Mouse (Mus musculus) hindbrain, postnatal 0 days (tissue): ENCODE data around the gene Prickle1. TPM values are rescaled to one million over a fixed set of nuclear protein-coding genes. Genes with fewer than 3 reads are reported as not detected.

Source experiments
- ATAC-seq: fragments of 200-750 bp; cut with Nextera tagmentation; 2 replicates; pipeline ENCODE4 v1.8.0; 2017; ENCODE audit warnings: mild to moderate bottlenecking, moderate TSS enrichment, moderate library complexity
- DNase-seq: peaks from one replicate; pipeline ENCODE4 v3.0.0-alpha.2; 2015; ENCODE audit warnings: low spot score
- H3K27ac ChIP-seq: fragments of 300-500 bp; sonication (generic); 2 replicates; pipeline ENCODE4 v1.5.1; 2014; ENCODE audit warnings: mild to moderate bottlenecking
- H3K27me3 ChIP-seq: fragments of 300-500 bp; sonication (generic); 2 replicates; pipeline ENCODE4 v1.6.1; 2014; ENCODE audit warnings: low read length, mixed read lengths; ENCODE audit not compliant: insufficient read depth
- H3K36me3 ChIP-seq: fragments of 300-500 bp; sonication (generic); 2 replicates; pipeline ENCODE4 v1.6.1; 2014; ENCODE audit warnings: low read length, mixed read lengths; ENCODE audit not compliant: insufficient read depth
- H3K4me1 ChIP-seq: fragments of 300-500 bp; sonication (generic); 2 replicates; pipeline ENCODE4 v1.6.1; 2014; ENCODE audit warnings: antibody characterized with exemption, low read length, mixed read lengths; ENCODE audit not compliant: insufficient read depth
- H3K4me2 ChIP-seq: fragments of 300-500 bp; sonication (generic); 2 replicates; pipeline ENCODE4 v1.6.1; 2014; ENCODE audit warnings: low read depth, mild to moderate bottlenecking, low read length, moderate library complexity, mixed read lengths
- H3K4me3 ChIP-seq: fragments of 300-500 bp; sonication (generic); 2 replicates; pipeline ENCODE4 v1.5.1; 2014; ENCODE audit warnings: low read length
- H3K9ac ChIP-seq: fragments of 300-500 bp; sonication (generic); replicated peaks from 2 replicates; pipeline ENCODE4 v1.6.1; 2014; ENCODE audit warnings: mild to moderate bottlenecking, low read length, moderate library complexity, mixed read lengths
- H3K9me3 ChIP-seq: fragments of 300-500 bp; sonication (generic); 2 replicates; pipeline ENCODE4 v1.6.1; 2016; ENCODE audit warnings: low read length, mixed read lengths
- CTCF ChIP-seq: IDR thresholded peaks from 2 replicates; pipeline ENCODE4 v1.5.1; 2016; ENCODE audit warnings: antibody characterized with exemption, control low read depth, low read depth
- WGBS: fragments of 180-500 bp; shearing (Covaris S2); extraction: QIAGEN DNeasy Blood & Tissue Kit; methylation state at CpG from one replicate; pipeline ENCODE4 v1.1.7; 2014; 5-methylcytosine and 5-hydroxymethylcytosine counted together
- polyA plus RNA-seq: library from polyadenylated mRNA; unstranded; fragments of >200 nt; fragmentation: Nextera tagmentation; extraction: Ambion mirVana; gene quantifications from 2 replicates; pipeline ENCODE4 v1.2.1, GENCODE M21; 2015
- total RNA-seq: library from RNA; depleted of rRNA; stranded (reverse); fragments of >200 nt; gene quantifications from 2 replicates; pipeline ENCODE4 v1.2.3, GENCODE M21; 2014

Prickle1 gene
- total and polyA plus RNA-seq, 2 experiments from 2014 or later: 14.5 to 16.2 TPM

GRCm38 (mm10) chr15:93587660-93588059, 8.0 kb downstream of the Prickle1 start:
- Histone ChIP-seq H3K9me3 (no peaks in the 10 kb centered on the region), H3K4me3 (no peak overlapping the region), H3K27me3 (no peaks in the 10 kb centered on the region), H3K4me2 (no peak overlapping the region), H3K36me3 (no peaks in the 10 kb centered on the region), H3K27ac (no peak overlapping the region), H3K4me1 (no peaks in the 10 kb centered on the region; the same call in 1 of the 2 replicates), H3K9ac (no peak overlapping the region)
- no peak for DNase-seq
- WGBS: 79% methylated on average over 8 of the region's 8 CpGs
- no peak for TF ChIP-seq CTCF
- no peak for ATAC-seq

GRCm38 (mm10) chr15:93583051-93583450, 12.6 kb downstream of the Prickle1 start:
- no peak overlapping the region for H3K9ac ChIP-seq
- no peak overlapping the region for H3K4me3 ChIP-seq
- DNase-seq (no peak), ATAC-seq (no peak)
- WGBS: 61% methylated on average over 11 of the region's 11 CpGs
- H3K36me3 ChIP-seq: no peaks in the 10 kb centered on the region
- H3K27me3 ChIP-seq: no peaks in the 10 kb centered on the region
- no peak overlapping the region for H3K4me2 ChIP-seq
- H3K4me1 ChIP-seq: 0 out of 2 replicates have a peak, but pooled peaks cover 3% of the 10 kb centered on the region
- no peak for TF ChIP-seq CTCF
- no peak overlapping the region for H3K27ac ChIP-seq
- H3K9me3 ChIP-seq: no peaks in the 10 kb centered on the region

- no peaks in the 10 kb centered on the region for H3K27me3 ChIP-seq
- no peak overlapping the region for H3K4me3 ChIP-seq
- no peaks in the 10 kb centered on the region for H3K36me3 ChIP-seq
- no peak overlapping the region for H3K9ac ChIP-seq
- H3K9me3 ChIP-seq: peaks cover 4% of the 10 kb centered on the region
- ATAC-seq: no peak
- no peak overlapping the region for H3K27ac ChIP-seq
- no peak overlapping the region for H3K4me2 ChIP-seq
- WGBS: 80% methylated on average over 8 of the region's 8 CpGs
- H3K4me1 ChIP-seq: 0 out of 2 replicates have a peak, but pooled peaks cover 3% of the 10 kb centered on the region
- no peak for DNase-seq
- TF ChIP-seq CTCF: no peak
Observed at GRCm38 (mm10) chr15:93581736-93582135, 14.0 kb downstream of the Prickle1 start.

- Histone ChIP-seq H3K4me1 (0 out of 2 replicates have a peak, but pooled peaks cover 3% of the 10 kb centered on the region), H3K4me2 (no peak overlapping the region), H3K4me3 (no peak overlapping the region), H3K27ac (no peak overlapping the region), H3K27me3 (no peaks in the 10 kb centered on the region), H3K9me3 (peaks cover 4% of the 10 kb centered on the region), H3K36me3 (no peaks in the 10 kb centered on the region), H3K9ac (no peak overlapping the region)
- 36% methylated on average over 9 of the region's 9 CpGs for WGBS
- ATAC-seq (no peak), DNase-seq (peak; percentile 56)
- TF ChIP-seq CTCF: peak; percentile 51
Observed at GRCm38 (mm10) chr15:93579899-93580298, 15.8 kb downstream of the Prickle1 start.

- no peak for ATAC-seq
- H3K27me3 ChIP-seq: no peaks in the 10 kb centered on the region
- WGBS: 61% methylated on average over 9 of the region's 9 CpGs
- H3K9ac ChIP-seq: no peak overlapping the region
- no peak for TF ChIP-seq CTCF
- H3K4me1 ChIP-seq: 0 out of 2 replicates have a peak, but pooled peaks cover 3% of the 10 kb centered on the region
- DNase-seq: no peak
- no peak overlapping the region for H3K4me3 ChIP-seq
- H3K36me3 ChIP-seq: no peaks in the 10 kb centered on the region
- H3K27ac ChIP-seq: no peak overlapping the region
- no peak overlapping the region for H3K4me2 ChIP-seq
- peaks cover 4% of the 10 kb centered on the region for H3K9me3 ChIP-seq
Observed at GRCm38 (mm10) chr15:93579100-93579499, 16.6 kb downstream of the Prickle1 start.

GRCm38 (mm10) chr15:93576361-93576760, 19.3 kb downstream of the Prickle1 start:
- Histone ChIP-seq H3K9ac (no peak overlapping the region), H3K4me2 (no peak overlapping the region), H3K9me3 (peaks cover 4% of the 10 kb centered on the region), H3K4me1 (no peaks in the 10 kb centered on the region), H3K36me3 (no peaks in the 10 kb centered on the region), H3K4me3 (no peak overlapping the region), H3K27me3 (no peaks in the 10 kb centered on the region), H3K27ac (no peak overlapping the region)
- ATAC-seq: no peak
- 75% methylated on average over 9 of the region's 9 CpGs for WGBS
- TF ChIP-seq CTCF: no peak
- no peak for DNase-seq

GRCm38 (mm10) chr15:93575884-93576283, 19.8 kb downstream of the Prickle1 start:
- WGBS: 9% methylated on average over 5 of the region's 5 CpGs
- peak; percentile 96 for DNase-seq
- 0 out of 2 replicates have a peak, but pooled peaks have one; percentile 58 for ATAC-seq

More at GRCm38 (mm10) chr15:93575884-93576283, 19.8 kb downstream of the Prickle1 start:
- no peaks in the 10 kb centered on the region for H3K4me1 ChIP-seq
- H3K9ac ChIP-seq: no peak overlapping the region
- no peaks in the 10 kb centered on the region for H3K36me3 ChIP-seq
- H3K4me3 ChIP-seq: no peak overlapping the region
- peaks cover 4% of the 10 kb centered on the region for H3K9me3 ChIP-seq
- peak; percentile 85 for TF ChIP-seq CTCF
- no peak overlapping the region for H3K4me2 ChIP-seq
- H3K27ac ChIP-seq: no peak overlapping the region
- no peaks in the 10 kb centered on the region for H3K27me3 ChIP-seq
